Comparison of ENCODE assay signal across 10 mouse cellular contexts in the genomic region with DNA sequence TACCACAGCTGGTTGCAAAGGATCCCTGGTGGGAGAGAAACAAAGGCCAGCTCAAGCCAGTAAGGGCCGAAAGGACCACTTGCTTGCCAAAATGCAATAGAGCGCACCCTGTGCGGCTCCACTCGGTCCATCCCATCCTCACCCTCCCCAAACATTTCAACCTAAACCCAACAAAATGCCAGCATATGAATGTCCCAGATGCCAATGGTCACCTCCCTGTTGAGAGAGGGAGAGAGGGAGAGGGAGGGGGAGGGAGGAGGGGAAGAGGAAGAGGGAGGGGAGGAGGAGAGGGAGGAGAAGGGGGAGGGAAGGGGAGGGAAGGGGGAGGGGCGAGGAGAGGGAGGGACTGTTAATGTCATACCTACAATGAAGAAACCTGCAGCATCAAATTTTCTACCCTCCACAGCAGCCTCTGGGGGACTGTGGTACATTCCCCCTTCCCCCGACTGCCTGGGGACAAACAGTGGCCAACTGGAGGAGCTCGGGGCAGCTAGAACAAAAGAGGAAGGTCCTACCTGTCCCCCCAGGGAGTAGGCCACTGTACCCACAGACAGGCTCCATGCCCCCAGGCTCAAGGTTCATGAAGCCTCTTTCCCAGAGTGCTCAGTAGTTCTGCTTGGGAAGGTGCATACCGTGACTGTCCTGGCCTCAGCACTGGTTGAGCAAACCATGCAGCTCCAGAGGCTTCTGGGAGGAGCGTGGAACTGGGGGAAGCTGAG. TPM values are rescaled to one million over a fixed set of nuclear protein-coding genes. Genes with fewer than 3 reads are reported as not detected.
A peak's percentile ranks its signal among the peaks of the same experiment; 100 is the strongest.
DNase-seq lines count a peak whose midpoint lies in the region; ATAC-seq and TF ChIP-seq lines count a peak whose summit lies in the region.
"Had no signal": no experiment of that assay in that cellular context is flagged by ENCODE, and none has a peak within 500 bp of the region (broad histone marks: within the 10 kb centered on the region; RNA-seq: fewer than 3 reads in every experiment).

No protein-coding gene starts in this region.

- ATAC-seq in kidney, postnatal 0 days (replicated peaks; ENCODE audit: low FRiP score, low read depth) = peak; percentile 18; the same call in 1 of the 2 replicates
- ATAC-seq in midbrain, postnatal 0 days (ENCODE audit: low FRiP score) = 0 out of 2 replicates have a peak, but pooled peaks have one; percentile 29
- ATAC-seq: activated CD4-positive, CD25-positive, alpha-beta regulatory T cell, adult 4 months had no signal

- H3K36me3 ChIP-seq in kidney, postnatal 0 days (ENCODE audit: insufficient read depth, low read length) = no peaks in the 10 kb centered on the region
- H3K36me3 ChIP-seq in midbrain, postnatal 0 days (ENCODE audit: insufficient read depth, low read length) = no peaks in the 10 kb centered on the region

- H3K4me1 ChIP-seq in kidney, postnatal 0 days (replicated peaks; ENCODE audit: insufficient read depth, low read length) = peaks cover 21% of the 10 kb centered on the region; the same call in 1 of the 2 replicates
- H3K4me1 ChIP-seq in midbrain, postnatal 0 days (ENCODE audit: insufficient read depth, low read length) = no peaks in the 10 kb centered on the region; the same call in 1 of the 2 replicates

- H3K4me3 ChIP-seq in kidney, postnatal 0 days (replicated peaks; ENCODE audit: low read depth, low read length) = no peak overlapping the region
- H3K4me3 ChIP-seq in midbrain, postnatal 0 days (ENCODE audit: low read depth, low read length) = no peak overlapping the region

- no peaks in the 10 kb centered on the region for H3K27me3 ChIP-seq in kidney, postnatal 0 days (ENCODE audit: insufficient read depth, low read length)
- no peaks in the 10 kb centered on the region for H3K27me3 ChIP-seq in midbrain, postnatal 0 days (ENCODE audit: insufficient read depth, low read length)

- peak overlapping the region; percentile 71; the same call in 1 of the 2 replicates for H3K27ac ChIP-seq in kidney, postnatal 0 days
- no peak overlapping the region for H3K27ac ChIP-seq in midbrain, postnatal 0 days (ENCODE audit: low read depth, low read length)

- no peak for DNase-seq in kidney, postnatal 0 days (ENCODE audit: low spot score)
- no peak for DNase-seq in kidney, adult 9 months
- DNase-seq in ZHBTc4 (ENCODE audit: low read depth, low spot score) = peak; percentile 55
- peak; percentile 16 for DNase-seq in heart, postnatal 4 days
- no peak for DNase-seq in midbrain, postnatal 0 days (ENCODE audit: low spot score)
- DNase-seq in spleen, adult 12 weeks (ENCODE audit: low spot score) = no peak
- no peak for DNase-seq in ovary, postnatal 10 days (ENCODE audit: low spot score)
- DNase-seq: thymus, postnatal 14 days had no signal

- H3K4me2 ChIP-seq in kidney, postnatal 0 days (ENCODE audit: low read length) = 0 out of 2 replicates have a peak overlapping the region, but pooled peaks have one; percentile 19
- no peak overlapping the region for H3K4me2 ChIP-seq in midbrain, postnatal 0 days (ENCODE audit: low read depth, low read length, poor library complexity, severe bottlenecking)

- no peak overlapping the region for H3K9ac ChIP-seq in kidney, postnatal 0 days (ENCODE audit: low read depth, low read length)
- no peak overlapping the region for H3K9ac ChIP-seq in midbrain, postnatal 0 days (replicated peaks; ENCODE audit: low read length, poor library complexity, severe bottlenecking)

- TF ChIP-seq CTCF in kidney, postnatal 0 days (IDR thresholded peaks at IDR 0.05; ENCODE audit: low read depth) = no peak
- TF ChIP-seq CTCF in midbrain, postnatal 0 days (IDR thresholded peaks at IDR 0.05) = no peak

- WGBS in kidney, postnatal 0 days = 47% methylated on average over 8 of the region's 9 CpGs
- WGBS in midbrain, postnatal 0 days = 32% methylated on average over 9 of the region's 9 CpGs

- H3K9me3 ChIP-seq in kidney, postnatal 0 days (replicated peaks; ENCODE audit: low read length) = no peaks in the 10 kb centered on the region
- H3K9me3 ChIP-seq in midbrain, postnatal 0 days (ENCODE audit: low read length) = no peaks in the 10 kb centered on the region

RNA-seq across cellular contexts. Expression of a gene that starts 11.7 kb away (rescaled TPM):
- polyA plus RNA-seq in kidney, postnatal 0 days (2015; fragmentation: Nextera tagmentation; extraction: Ambion mirVana) = 1.0 and 1.1 TPM in 2 replicates
- total RNA-seq in heart, postnatal 4 days (2021) = under 1 TPM; 0.45 to 0.64 TPM
- total RNA-seq in midbrain, postnatal 0 days (2014; rRNA removed) = 0.19 and 0.38 TPM in 2 replicates
- polyA plus RNA-seq in midbrain, postnatal 0 days (2015; fragmentation: Nextera tagmentation; extraction: Ambion mirVana) = 0.37 and 0.38 TPM in 2 replicates

RNA-seq across cellular contexts. Expression of a gene that starts 36.0 kb away (rescaled TPM):
- polyA plus RNA-seq in kidney, postnatal 0 days (2015; fragmentation: Nextera tagmentation; extraction: Ambion mirVana) = 621 and 647 TPM in 2 replicates
- 100 to 1,000 TPM; 600 to 620 TPM for total RNA-seq in heart, postnatal 4 days (2021)
- total RNA-seq in midbrain, postnatal 0 days (2014; rRNA removed) = 454 and 542 TPM in 2 replicates
- polyA plus RNA-seq in midbrain, postnatal 0 days (2015; fragmentation: Nextera tagmentation; extraction: Ambion mirVana) = 511 and 569 TPM in 2 replicates

RNA-seq across cellular contexts. Expression of a gene that starts 47.5 kb away (rescaled TPM):
- polyA plus RNA-seq in kidney, postnatal 0 days (2015; fragmentation: Nextera tagmentation; extraction: Ambion mirVana) = 0.60 and 1.2 TPM in 2 replicates
- total RNA-seq in heart, postnatal 4 days (2021) = not detected
- total RNA-seq in midbrain, postnatal 0 days (2014; rRNA removed) = 1.1 TPM in 1 of 2 replicates, not detected in the other
- 0.43 and 0.50 TPM in 2 replicates for polyA plus RNA-seq in midbrain, postnatal 0 days (2015; fragmentation: Nextera tagmentation; extraction: Ambion mirVana)
- total RNA-seq: left cerebral cortex, postnatal 14 days had no signal

RNA-seq across cellular contexts. Expression of a gene that starts 52.5 kb away (rescaled TPM):
- 69.1 and 72.3 TPM in 2 replicates for polyA plus RNA-seq in kidney, postnatal 0 days (2015; fragmentation: Nextera tagmentation; extraction: Ambion mirVana)
- total RNA-seq in heart, postnatal 4 days (2021) = 10 to 100 TPM; 32.6 to 33.9 TPM
- 71.3 and 92.4 TPM in 2 replicates for total RNA-seq in midbrain, postnatal 0 days (2014; rRNA removed)
- 101 and 103 TPM in 2 replicates for polyA plus RNA-seq in midbrain, postnatal 0 days (2015; fragmentation: Nextera tagmentation; extraction: Ambion mirVana)

Comparison
In these comparisons a context has a peak if more than half of its experiments do, and no peak if none do; other contexts are left out.
1. DNase-seq: peak in ZHBTc4 (single experiment) and heart, postnatal 4 days (single experiment); none in kidney, postnatal 0 days (single experiment), kidney, adult 9 months (single experiment), midbrain, postnatal 0 days (single experiment), spleen, adult 12 weeks (single experiment) and ovary, postnatal 10 days (single experiment).